Mouse (Mus musculus) liver, embryonic 16.5 days (tissue): Measurements from ENCODE around the gene Map1b. TPM values are rescaled to one million over a fixed set of nuclear protein-coding genes. Genes with fewer than 3 reads are reported as not detected.

Source experiments
- ATAC-seq: fragments of 200-750 bp; cut with Nextera tagmentation; 2 replicates; pipeline ENCODE4 v1.8.0; 2017; ENCODE audit warnings: low read depth, mild to moderate bottlenecking, moderate number of reproducible peaks, moderate library complexity
- H3K27ac ChIP-seq: fragments of 300-500 bp; sonication (generic); 2 replicates; pipeline ENCODE4 v1.5.1; 2014; ENCODE audit warnings: mild to moderate bottlenecking, low read length
- H3K27me3 ChIP-seq: fragments of 300-500 bp; sonication (generic); 2 replicates; pipeline ENCODE4 v1.6.1; 2014; ENCODE audit warnings: low read depth, low read length, mixed read lengths; ENCODE audit not compliant: control insufficient read depth, insufficient read depth
- H3K36me3 ChIP-seq: fragments of 300-500 bp; sonication (generic); 2 replicates; pipeline ENCODE4 v1.6.1; 2014; ENCODE audit warnings: mild to moderate bottlenecking; ENCODE audit not compliant: control insufficient read depth, insufficient read depth
- H3K4me1 ChIP-seq: fragments of 300-500 bp; sonication (generic); 2 replicates; pipeline ENCODE4 v1.6.1; 2014; ENCODE audit warnings: low read depth, low read length, mixed read lengths; ENCODE audit not compliant: control insufficient read depth
- H3K4me2 ChIP-seq: fragments of 300-500 bp; sonication (generic); 2 replicates; pipeline ENCODE4 v1.6.1; 2014; ENCODE audit warnings: low read depth, low read length, mixed read lengths
- H3K4me3 ChIP-seq: fragments of 300-500 bp; sonication (generic); 2 replicates; pipeline ENCODE4 v1.5.1; 2014; ENCODE audit warnings: low read depth, mild to moderate bottlenecking, low read length
- H3K9ac ChIP-seq: fragments of 300-500 bp; sonication (generic); 2 replicates; pipeline ENCODE4 v1.6.1; 2014; ENCODE audit warnings: low read depth, low read length
- H3K9me3 ChIP-seq: fragments of 300-500 bp; sonication (generic); replicated peaks from 2 replicates; pipeline ENCODE4 v1.6.1; 2016; ENCODE audit warnings: low read length; ENCODE audit not compliant: control insufficient read depth
- WGBS: fragments of 180-500 bp; shearing (Covaris S2); extraction: QIAGEN DNeasy Blood & Tissue Kit; methylation state at CpG from one replicate; pipeline ENCODE4 v1.1.7; 2014; ENCODE audit not compliant: insufficient replicate concordance; 5-methylcytosine and 5-hydroxymethylcytosine counted together
- polyA plus RNA-seq: library from polyadenylated mRNA; unstranded; fragments of >200 nt; fragmentation: Nextera tagmentation; extraction: Ambion mirVana; gene quantifications from 2 replicates; pipeline ENCODE4 v1.2.1, GENCODE M21; 2015

The Map1b gene
- polyA plus RNA-seq, 1 experiment from 2014 or later = 2.9 TPM

DNA sequence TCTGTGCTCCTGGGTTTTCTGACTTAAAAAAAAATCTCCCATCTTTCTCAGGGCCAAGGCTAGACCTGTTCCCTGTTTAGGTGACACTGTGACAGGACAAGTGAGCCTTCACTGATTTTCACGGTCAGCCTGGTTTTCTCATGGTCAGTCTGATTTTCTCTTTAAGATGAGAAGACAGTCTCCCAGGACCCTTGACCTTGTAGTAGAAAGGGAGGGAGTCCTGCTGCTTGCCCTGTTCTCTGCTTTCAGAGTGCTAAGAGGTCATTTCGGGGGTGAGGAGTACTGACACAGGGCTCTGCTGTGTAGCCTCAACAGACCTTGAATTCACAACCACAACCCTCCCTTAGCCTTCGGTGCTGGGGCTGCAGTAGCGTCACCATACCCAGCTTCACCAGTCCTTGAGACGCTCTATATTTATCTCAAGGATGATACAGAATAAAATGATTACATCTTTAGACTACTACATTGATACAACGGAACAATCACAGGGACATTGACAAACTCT, 49.5 kb downstream of the Map1b start:
- no peak overlapping the region for H3K27ac ChIP-seq
- no peaks in the 10 kb centered on the region for H3K4me1 ChIP-seq
- H3K9me3 ChIP-seq = no peaks in the 10 kb centered on the region
- H3K4me3 ChIP-seq = no peak overlapping the region
- no peak for ATAC-seq
- WGBS = 65% methylated on average over 6 of the region's 6 CpGs
- no peaks in the 10 kb centered on the region for H3K36me3 ChIP-seq
- H3K27me3 ChIP-seq = no peaks in the 10 kb centered on the region
- H3K4me2 ChIP-seq = no peak overlapping the region
- no peak overlapping the region for H3K9ac ChIP-seq

DNA sequence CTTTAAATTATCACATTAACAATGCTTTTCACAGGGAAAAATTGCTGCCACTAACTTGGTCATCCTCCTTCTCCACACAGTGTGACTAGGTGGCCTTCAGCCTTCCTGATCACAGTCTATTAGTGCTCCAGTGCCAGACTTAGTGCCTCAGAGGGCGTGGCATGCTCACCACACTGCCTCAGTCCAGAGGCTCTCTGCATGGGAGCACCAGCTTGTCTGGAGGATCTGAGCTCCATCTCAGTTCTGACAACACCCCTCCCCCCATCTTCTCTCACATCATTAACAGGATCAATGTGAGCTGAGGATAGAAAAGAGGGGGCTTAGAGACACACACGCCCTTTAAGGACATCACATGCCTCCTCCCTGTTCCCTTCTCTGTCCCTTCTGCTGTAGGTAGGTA, 50.3 kb downstream of the Map1b start:
- Histone ChIP-seq H3K27ac (no peak overlapping the region), H3K4me3 (no peak overlapping the region), H3K36me3 (no peaks in the 10 kb centered on the region), H3K9me3 (no peaks in the 10 kb centered on the region), H3K27me3 (no peaks in the 10 kb centered on the region), H3K4me2 (no peak overlapping the region), H3K4me1 (no peaks in the 10 kb centered on the region), H3K9ac (no peak overlapping the region)
- 46% methylated on average over 2 of the region's 2 CpGs for WGBS
- no peak for ATAC-seq

DNA sequence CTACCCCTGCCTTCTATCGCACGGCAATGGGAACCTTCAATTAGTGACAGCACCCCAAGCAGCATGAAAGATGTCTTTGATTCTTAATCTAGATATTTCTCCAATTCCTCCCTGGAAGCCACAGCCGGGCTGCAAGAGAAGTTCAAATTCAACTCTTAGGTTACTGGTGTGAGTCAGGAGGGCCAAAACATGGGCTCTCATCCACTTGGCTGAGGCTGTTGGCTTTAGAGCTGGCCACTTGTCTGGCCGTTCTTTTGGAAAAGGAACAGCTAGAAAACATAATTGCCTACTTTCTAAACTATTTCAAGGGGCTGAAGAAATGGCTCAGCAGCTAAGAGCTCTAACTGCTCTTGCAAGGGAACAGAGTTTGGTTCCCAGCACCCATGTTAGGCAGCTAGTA, 51.8 kb downstream of the Map1b start:
- no peaks in the 10 kb centered on the region for H3K9me3 ChIP-seq
- no peak overlapping the region for H3K4me2 ChIP-seq
- H3K9ac ChIP-seq = no peak overlapping the region
- 62% methylated on average over 4 of the region's 4 CpGs for WGBS
- H3K36me3 ChIP-seq = no peaks in the 10 kb centered on the region
- no peak overlapping the region for H3K4me3 ChIP-seq
- H3K27ac ChIP-seq = no peak overlapping the region
- no peaks in the 10 kb centered on the region for H3K4me1 ChIP-seq
- H3K27me3 ChIP-seq = no peaks in the 10 kb centered on the region
- ATAC-seq = no peak

DNA sequence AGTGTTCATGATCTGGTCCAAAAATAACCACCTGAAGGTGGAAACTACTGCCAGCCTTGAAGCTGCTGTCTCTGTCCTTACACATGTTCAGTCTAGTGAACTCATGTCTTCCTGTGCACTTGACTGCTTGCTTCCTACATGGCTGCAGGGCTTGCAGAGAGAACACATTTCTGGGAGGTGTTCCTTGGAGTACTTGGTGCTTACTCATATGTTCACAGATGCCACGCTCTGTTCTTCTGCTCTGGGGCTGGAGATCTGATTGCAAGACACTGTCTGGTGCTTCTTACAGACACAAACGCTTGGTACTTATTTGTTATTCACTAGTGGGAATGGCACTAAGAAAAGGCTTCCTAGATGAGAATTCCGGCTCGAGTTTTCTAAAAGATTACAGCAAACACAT, 54.5 kb downstream of the Map1b start:
- 64% methylated on average over 4 of the region's 4 CpGs for WGBS
- ATAC-seq = no peak
- H3K27ac ChIP-seq = no peak overlapping the region
- no peaks in the 10 kb centered on the region for H3K36me3 ChIP-seq
- H3K9me3 ChIP-seq = no peaks in the 10 kb centered on the region
- H3K4me3 ChIP-seq = no peak overlapping the region
- H3K27me3 ChIP-seq = no peaks in the 10 kb centered on the region
- H3K4me1 ChIP-seq = no peaks in the 10 kb centered on the region
- H3K4me2 ChIP-seq = no peak overlapping the region
- H3K9ac ChIP-seq = no peak overlapping the region

DNA sequence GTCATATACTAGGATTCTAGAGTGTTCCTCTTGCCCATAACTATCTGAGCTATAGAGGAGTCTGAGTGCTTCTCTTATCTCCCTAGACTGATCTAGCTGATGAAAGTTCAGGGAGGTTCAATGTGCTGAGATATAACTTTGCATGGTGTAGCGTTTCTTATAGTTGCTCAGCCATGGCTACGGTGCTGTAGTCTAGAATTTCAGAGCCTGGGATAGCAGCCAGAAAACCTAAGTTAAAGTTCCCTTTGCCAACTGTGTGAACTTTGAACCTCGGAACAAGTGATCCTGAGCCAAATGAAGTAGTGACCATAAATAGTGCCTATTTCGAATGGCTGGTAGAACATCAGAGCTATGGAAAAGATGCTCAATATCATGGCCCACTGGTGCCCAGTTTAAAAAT, 56.7 kb downstream of the Map1b start:
- H3K36me3 ChIP-seq = no peaks in the 10 kb centered on the region
- ATAC-seq = no peak
- no peak overlapping the region for H3K9ac ChIP-seq
- no peaks in the 10 kb centered on the region for H3K9me3 ChIP-seq
- WGBS = 75% methylated on average over 4 of the region's 4 CpGs
- no peak overlapping the region for H3K4me3 ChIP-seq
- H3K4me1 ChIP-seq = no peaks in the 10 kb centered on the region
- H3K27me3 ChIP-seq = no peaks in the 10 kb centered on the region
- no peak overlapping the region for H3K27ac ChIP-seq
- no peak overlapping the region for H3K4me2 ChIP-seq

DNA sequence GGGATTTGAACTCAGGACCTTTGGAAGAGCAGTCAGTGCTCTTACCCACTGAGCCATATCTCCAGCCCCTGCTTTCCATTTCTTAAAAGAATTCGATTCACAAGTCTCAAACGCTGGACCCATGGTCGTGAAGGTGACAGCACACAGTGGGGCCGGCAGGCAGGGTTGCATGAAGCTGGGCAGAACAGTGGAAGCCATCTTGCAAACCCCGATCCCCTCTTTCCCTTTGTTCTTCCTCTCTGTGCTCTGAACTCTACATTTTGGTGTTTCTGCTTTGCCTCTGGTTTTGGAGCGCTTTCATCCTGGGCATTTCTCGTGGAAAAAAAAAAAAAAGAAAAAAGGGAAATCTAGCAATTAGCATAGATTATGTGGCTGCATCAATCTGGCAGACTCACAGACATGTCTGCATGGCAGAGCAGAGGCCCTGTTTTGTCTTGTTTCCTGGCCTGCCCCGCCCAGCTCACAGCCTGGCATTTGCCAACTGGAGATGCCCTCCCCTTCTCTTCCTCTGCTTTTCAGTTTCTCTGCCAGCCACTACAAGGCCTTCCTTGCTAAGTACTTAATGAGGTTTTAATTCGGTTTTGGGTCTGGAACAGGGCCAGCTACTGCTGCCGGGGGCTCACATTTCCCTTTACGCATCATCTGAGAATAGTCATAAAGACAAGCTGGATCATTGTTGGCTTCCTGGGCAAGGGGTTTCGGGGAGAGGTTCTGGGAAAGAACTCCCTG, 57.5 kb downstream of the Map1b start:
- ATAC-seq = no peak
- Histone ChIP-seq H3K4me1 (no peaks in the 10 kb centered on the region), H3K36me3 (no peaks in the 10 kb centered on the region), H3K4me2 (no peak overlapping the region), H3K27ac (no peak overlapping the region), H3K4me3 (no peak overlapping the region), H3K9ac (no peak overlapping the region), H3K9me3 (no peaks in the 10 kb centered on the region), H3K27me3 (no peaks in the 10 kb centered on the region)
- WGBS = 63% methylated on average over 12 of the region's 12 CpGs

DNA sequence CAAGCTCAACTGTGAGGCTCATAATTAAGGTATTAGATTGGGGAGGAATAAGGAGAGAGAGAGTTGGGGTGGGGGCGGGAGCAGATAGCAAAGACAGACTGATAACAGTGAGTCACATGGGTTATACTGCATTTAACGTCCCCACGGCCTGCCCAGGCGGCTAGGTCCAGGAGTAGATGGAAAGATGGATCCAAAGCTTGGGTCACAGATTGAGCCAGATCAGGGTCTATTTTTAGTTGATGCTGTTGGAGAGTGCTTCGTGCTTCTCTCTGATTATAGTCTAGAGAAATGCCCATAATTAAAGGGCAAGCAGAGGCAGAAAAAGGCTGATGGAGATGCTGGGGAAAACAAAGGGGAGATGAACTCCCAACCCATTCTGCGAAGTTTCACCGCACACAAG, 61.4 kb downstream of the Map1b start:
- WGBS = 72% methylated on average over 7 of the region's 7 CpGs
- no peaks in the 10 kb centered on the region for H3K4me1 ChIP-seq

DNA sequence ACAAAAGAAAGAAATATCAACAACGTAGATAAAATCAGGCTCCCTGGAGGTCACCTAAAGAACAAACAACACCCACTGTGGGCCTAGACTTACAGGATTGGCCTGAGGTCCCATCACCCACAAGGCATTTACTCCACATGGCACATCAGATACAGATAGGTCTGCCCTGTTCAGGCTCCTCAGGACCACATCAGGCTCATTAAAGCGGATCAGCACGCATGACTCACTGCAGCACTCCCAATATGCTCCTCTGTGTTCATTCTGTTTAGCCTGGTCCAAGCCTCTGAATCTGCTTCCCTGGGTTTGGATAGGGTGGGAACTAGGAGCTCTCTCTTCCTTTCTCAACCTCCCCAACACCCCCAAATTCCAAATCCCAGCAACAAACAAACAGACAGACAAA, 63.9 kb downstream of the Map1b start:
- 73% methylated on average over 3 of the region's 3 CpGs for WGBS
- Histone ChIP-seq H3K27me3 (no peaks in the 10 kb centered on the region), H3K36me3 (no peaks in the 10 kb centered on the region)

More for the DNA sequence above, 61.4 kb downstream of the Map1b start:
- no peak overlapping the region for H3K4me3 ChIP-seq
- no peak overlapping the region for H3K9ac ChIP-seq
- no peak overlapping the region for H3K4me2 ChIP-seq
- no peaks in the 10 kb centered on the region for H3K27me3 ChIP-seq
- H3K27ac ChIP-seq = no peak overlapping the region
- no peaks in the 10 kb centered on the region for H3K9me3 ChIP-seq
- ATAC-seq = no peak
- no peaks in the 10 kb centered on the region for H3K36me3 ChIP-seq

DNA sequence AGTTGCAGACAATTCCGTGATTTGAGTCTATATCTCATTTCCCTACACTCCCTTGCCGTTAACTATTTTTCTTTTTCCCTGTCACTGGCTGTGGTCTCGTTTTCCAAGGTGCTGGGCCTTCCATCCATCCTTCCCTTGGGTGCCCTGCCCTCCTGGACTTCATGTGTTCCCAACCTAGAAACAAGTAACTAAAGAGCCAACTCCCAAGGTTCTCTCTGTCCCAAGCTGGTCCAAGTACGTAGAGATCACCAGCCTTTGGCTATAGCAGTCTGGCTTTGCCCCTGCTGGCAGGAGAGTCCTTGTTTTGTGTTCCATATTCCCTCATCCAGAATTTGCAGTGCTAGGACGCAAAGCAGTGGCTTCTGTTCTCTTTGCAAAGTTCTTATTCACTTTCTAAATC, 65.1 kb downstream of the Map1b start:
- no peaks in the 10 kb centered on the region for H3K4me1 ChIP-seq
- H3K9ac ChIP-seq = no peak overlapping the region
- WGBS = 57% methylated on average over 5 of the region's 5 CpGs
- H3K9me3 ChIP-seq = no peaks in the 10 kb centered on the region
- no peak overlapping the region for H3K27ac ChIP-seq
- no peak overlapping the region for H3K4me2 ChIP-seq
- no peaks in the 10 kb centered on the region for H3K36me3 ChIP-seq
- no peak overlapping the region for H3K4me3 ChIP-seq
- ATAC-seq = no peak
- H3K27me3 ChIP-seq = no peaks in the 10 kb centered on the region

More for the DNA sequence above, 63.9 kb downstream of the Map1b start:
- Histone ChIP-seq H3K9me3 (no peaks in the 10 kb centered on the region), H3K4me2 (no peak overlapping the region), H3K4me3 (no peak overlapping the region), H3K9ac (no peak overlapping the region), H3K4me1 (no peaks in the 10 kb centered on the region), H3K27ac (no peak overlapping the region)
- ATAC-seq = no peak
